ENCODE assay signal across 8 mouse cellular contexts in genomic region chr6:98105280-98106090, GRCm38 (mm10).
DNase-seq lines count a peak whose midpoint lies in the region; ATAC-seq and TF ChIP-seq lines count a peak whose summit lies in the region.

No protein-coding gene starts in this region.

- H3K27me3 ChIP-seq in forebrain, embryonic 12.5 days, result 0 out of 2 replicates have a peak, but pooled peaks cover 4% of the 10 kb centered on the region
- no peaks in the 10 kb centered on the region for H3K27me3 ChIP-seq in heart, postnatal 0 days (ENCODE audit: control insufficient read depth, insufficient read depth, low read length)
- H3K27me3 ChIP-seq in liver, embryonic 14.5 days (ENCODE audit: control insufficient read depth, insufficient read depth, low read length), result no peaks in the 10 kb centered on the region
- no peaks in the 10 kb centered on the region for H3K27me3 ChIP-seq in stomach, embryonic 15.5 days (replicated peaks)

- WGBS in forebrain, embryonic 12.5 days, result 44% methylated on average over 18 of the region's 18 CpGs
- 38% methylated on average over 18 of the region's 18 CpGs for WGBS in heart, postnatal 0 days
- WGBS in liver, embryonic 14.5 days (ENCODE audit: insufficient replicate concordance), result 36% methylated on average over 18 of the region's 18 CpGs
- WGBS in stomach, embryonic 15.5 days, result 36% methylated on average over 18 of the region's 18 CpGs

- peak overlapping the region; percentile 39 for H3K4me2 ChIP-seq in forebrain, embryonic 12.5 days
- peak overlapping the region; percentile 69 for H3K4me2 ChIP-seq in heart, postnatal 0 days (ENCODE audit: low read depth, low read length)
- peak overlapping the region; percentile 59 for H3K4me2 ChIP-seq in liver, embryonic 14.5 days (ENCODE audit: low read depth)
- H3K4me2 ChIP-seq in stomach, embryonic 15.5 days, result peak overlapping the region; percentile 65

- H3K9me3 ChIP-seq in forebrain, embryonic 12.5 days, result no peaks in the 10 kb centered on the region
- no peaks in the 10 kb centered on the region for H3K9me3 ChIP-seq in heart, postnatal 0 days (replicated peaks; ENCODE audit: control insufficient read depth, low read length)
- H3K9me3 ChIP-seq in liver, embryonic 14.5 days (ENCODE audit: control insufficient read depth, low read length), result no peaks in the 10 kb centered on the region
- H3K9me3 ChIP-seq in stomach, embryonic 15.5 days, result no peaks in the 10 kb centered on the region

- ATAC-seq in forebrain, embryonic 12.5 days (ENCODE audit: low FRiP score), result no peak
- no peak for ATAC-seq in heart, postnatal 0 days (ENCODE audit: insufficient read depth, low read depth)
- no peak for ATAC-seq in liver, embryonic 14.5 days (ENCODE audit: insufficient read depth)
- no peak for ATAC-seq in stomach, embryonic 15.5 days (ENCODE audit: insufficient read depth, low FRiP score, low read depth)

- DNase-seq in CD8-positive naive resting alpha-beta T cell, adult 2 months (ENCODE audit: low read depth in 2 of 2, low spot score in 2 of 2), result peak; percentile 67 to 80
- DNase-seq in c-Kit-negative CD71-positive TER-119-positive erythroid progenitor cells, embryonic 14.5 days (ENCODE audit: low read depth, low spot score), result peak; percentile 16
- DNase-seq in heart, postnatal 0 days (ENCODE audit: low spot score), result peak; percentile 79
- peak; percentile 74 to 91 for DNase-seq in kidney, postnatal 36 days
- peak; percentile 16 to 37 (median 32) for DNase-seq in liver, embryonic 14.5 days (ENCODE audit: low read depth in 3 of 3, low spot score in 3 of 3)
- DNase-seq in neural tube, embryonic 10.5 days (ENCODE audit: extremely low spot score, low spot score), result peak; percentile 80

- peak; percentile 89 for TF ChIP-seq CTCF in heart, postnatal 0 days (IDR thresholded peaks at IDR 0.05; ENCODE audit: low read depth)
- peak; percentile 73 for TF ChIP-seq CTCF in liver, embryonic 14.5 days (IDR thresholded peaks at IDR 0.05; ENCODE audit: low read depth)

- H3K27ac ChIP-seq in forebrain, embryonic 12.5 days, result no peak overlapping the region
- H3K27ac ChIP-seq in heart, postnatal 0 days (ENCODE audit: low read depth), result no peak overlapping the region
- H3K27ac ChIP-seq in liver, embryonic 14.5 days, result no peak overlapping the region
- H3K27ac ChIP-seq in stomach, embryonic 15.5 days, result no peak overlapping the region

- H3K9ac ChIP-seq in forebrain, embryonic 12.5 days, result no peak overlapping the region
- peak overlapping the region; percentile 48; the same call in 1 of the 2 replicates for H3K9ac ChIP-seq in heart, postnatal 0 days (replicated peaks; ENCODE audit: low read depth, low read length)
- no peak overlapping the region; the same call in 1 of the 2 replicates for H3K9ac ChIP-seq in liver, embryonic 14.5 days (replicated peaks)
- no peak overlapping the region for H3K9ac ChIP-seq in stomach, embryonic 15.5 days

- no peak for TF ChIP-seq EP300 in heart, postnatal 0 days (IDR thresholded peaks at IDR 0.05; ENCODE audit: low read depth)
- TF ChIP-seq EP300 in liver, embryonic 14.5 days (IDR thresholded peaks at IDR 0.05; ENCODE audit: low read depth), result no peak

- H3K4me1 ChIP-seq in forebrain, embryonic 12.5 days, result peaks cover 11% of the 10 kb centered on the region; the same call in 1 of the 2 replicates
- H3K4me1 ChIP-seq in heart, postnatal 0 days (ENCODE audit: control insufficient read depth, insufficient read depth), result no peaks in the 10 kb centered on the region; the same call in 1 of the 2 replicates
- no peaks in the 10 kb centered on the region for H3K4me1 ChIP-seq in liver, embryonic 14.5 days (replicated peaks; ENCODE audit: control insufficient read depth in 2 of 2, insufficient read depth in 2 of 2, low read length in 1 of 2)
- no peaks in the 10 kb centered on the region for H3K4me1 ChIP-seq in stomach, embryonic 15.5 days

- H3K4me3 ChIP-seq in forebrain, embryonic 12.5 days (replicated peaks), result no peak overlapping the region
- H3K4me3 ChIP-seq in heart, postnatal 0 days (ENCODE audit: low read depth, low read length), result peak overlapping the region; percentile 54
- H3K4me3 ChIP-seq in liver, embryonic 14.5 days (ENCODE audit: insufficient read depth in 1 of 2, low read depth in 2 of 2, low read length in 2 of 2), result peak overlapping the region; percentile 20 to 32; a peak in 2 of 4 replicates
- H3K4me3 ChIP-seq in stomach, embryonic 15.5 days (replicated peaks), result peak overlapping the region; percentile 39

- H3K36me3 ChIP-seq in forebrain, embryonic 12.5 days (replicated peaks), result no peaks in the 10 kb centered on the region
- H3K36me3 ChIP-seq in heart, postnatal 0 days (replicated peaks; ENCODE audit: control insufficient read depth, insufficient read depth, low read length), result no peaks in the 10 kb centered on the region
- H3K36me3 ChIP-seq in liver, embryonic 14.5 days (replicated peaks; ENCODE audit: control insufficient read depth, insufficient read depth, low read depth), result no peaks in the 10 kb centered on the region
- H3K36me3 ChIP-seq in stomach, embryonic 15.5 days, result no peaks in the 10 kb centered on the region

Comparison
In these comparisons a context has a peak if more than half of its experiments do, and no peak if none do; other contexts are left out.
1. DNase-seq: peak in every context shown above with its lines; median percentile 82 in kidney, postnatal 36 days; 80 in neural tube, embryonic 10.5 days; 79 in heart, postnatal 0 days; 74 in CD8-positive naive resting alpha-beta T cell, adult 2 months; 32 in liver, embryonic 14.5 days; 16 in c-Kit-negative CD71-positive TER-119-positive erythroid progenitor cells, embryonic 14.5 days.